Mouse (Mus musculus) liver, embryonic 16.5 days (tissue): Measurements from ENCODE around the gene Kalrn. TPM values are rescaled to one million over a fixed set of nuclear protein-coding genes. Genes with fewer than 3 reads are reported as not detected.
A peak's percentile ranks its signal among the peaks of the same experiment; 100 is the strongest.

Experiments used
- ATAC-seq: fragments of 200-750 bp; cut with Nextera tagmentation; 2 replicates; pipeline ENCODE4 v1.8.0; 2017; ENCODE audit warnings: low read depth, mild to moderate bottlenecking, moderate number of reproducible peaks, moderate library complexity
- H3K27ac ChIP-seq: fragments of 300-500 bp; sonication (generic); 2 replicates; pipeline ENCODE4 v1.5.1; 2014; ENCODE audit warnings: mild to moderate bottlenecking, low read length
- H3K27me3 ChIP-seq: fragments of 300-500 bp; sonication (generic); 2 replicates; pipeline ENCODE4 v1.6.1; 2014; ENCODE audit warnings: low read depth, low read length, mixed read lengths; ENCODE audit not compliant: control insufficient read depth, insufficient read depth
- H3K36me3 ChIP-seq: fragments of 300-500 bp; sonication (generic); 2 replicates; pipeline ENCODE4 v1.6.1; 2014; ENCODE audit warnings: mild to moderate bottlenecking; ENCODE audit not compliant: control insufficient read depth, insufficient read depth
- H3K4me1 ChIP-seq: fragments of 300-500 bp; sonication (generic); 2 replicates; pipeline ENCODE4 v1.6.1; 2014; ENCODE audit warnings: low read depth, low read length, mixed read lengths; ENCODE audit not compliant: control insufficient read depth
- H3K4me2 ChIP-seq: fragments of 300-500 bp; sonication (generic); 2 replicates; pipeline ENCODE4 v1.6.1; 2014; ENCODE audit warnings: low read depth, low read length, mixed read lengths
- H3K4me3 ChIP-seq: fragments of 300-500 bp; sonication (generic); 2 replicates; pipeline ENCODE4 v1.5.1; 2014; ENCODE audit warnings: low read depth, mild to moderate bottlenecking, low read length
- H3K9ac ChIP-seq: fragments of 300-500 bp; sonication (generic); 2 replicates; pipeline ENCODE4 v1.6.1; 2014; ENCODE audit warnings: low read depth, low read length
- H3K9me3 ChIP-seq: fragments of 300-500 bp; sonication (generic); replicated peaks from 2 replicates; pipeline ENCODE4 v1.6.1; 2016; ENCODE audit warnings: low read length; ENCODE audit not compliant: control insufficient read depth
- WGBS: fragments of 180-500 bp; shearing (Covaris S2); extraction: QIAGEN DNeasy Blood & Tissue Kit; methylation state at CpG from one replicate; pipeline ENCODE4 v1.1.7; 2014; ENCODE audit not compliant: insufficient replicate concordance; 5-methylcytosine and 5-hydroxymethylcytosine counted together
- polyA plus RNA-seq: library from polyadenylated mRNA; unstranded; fragments of >200 nt; fragmentation: Nextera tagmentation; extraction: Ambion mirVana; gene quantifications from 2 replicates; pipeline ENCODE4 v1.2.1, GENCODE M21; 2015

Kalrn gene
- polyA plus RNA-seq, 1 experiment from 2014 or later = 11.2 TPM

GRCm38 (mm10) chr16:34046268-34047005, 526.9 kb downstream of the Kalrn start:
- ATAC-seq = no peak
- no peaks in the 10 kb centered on the region for H3K36me3 ChIP-seq
- H3K27ac ChIP-seq = no peak overlapping the region
- no peak overlapping the region for H3K4me2 ChIP-seq
- no peak overlapping the region for H3K4me3 ChIP-seq
- no peaks in the 10 kb centered on the region for H3K27me3 ChIP-seq
- WGBS = 58% methylated on average over 13 of the region's 13 CpGs
- peaks cover 52% of the 10 kb centered on the region for H3K4me1 ChIP-seq
- no peaks in the 10 kb centered on the region for H3K9me3 ChIP-seq
- no peak overlapping the region for H3K9ac ChIP-seq

- Histone ChIP-seq H3K4me3 (no peak overlapping the region), H3K27me3 (no peaks in the 10 kb centered on the region), H3K36me3 (no peaks in the 10 kb centered on the region), H3K9me3 (no peaks in the 10 kb centered on the region), H3K9ac (no peak overlapping the region), H3K27ac (no peak overlapping the region), H3K4me1 (peaks cover 40% of the 10 kb centered on the region), H3K4me2 (no peak overlapping the region)
- peak; percentile 71 for ATAC-seq
- WGBS = 44% methylated on average over 8 of the region's 8 CpGs
Observed at GRCm38 (mm10) chr16:34044539-34044938, 528.8 kb downstream of the Kalrn start.

GRCm38 (mm10) chr16:34043048-34043795, 530.1 kb downstream of the Kalrn start:
- no peak overlapping the region for H3K4me2 ChIP-seq
- no peaks in the 10 kb centered on the region for H3K9me3 ChIP-seq
- H3K4me3 ChIP-seq = no peak overlapping the region
- peaks cover 31% of the 10 kb centered on the region for H3K4me1 ChIP-seq
- no peak for ATAC-seq
- H3K27ac ChIP-seq = no peak overlapping the region
- no peaks in the 10 kb centered on the region for H3K27me3 ChIP-seq
- H3K9ac ChIP-seq = no peak overlapping the region
- WGBS = 75% methylated on average over 6 of the region's 6 CpGs
- H3K36me3 ChIP-seq = no peaks in the 10 kb centered on the region

- no peak overlapping the region for H3K4me3 ChIP-seq
- no peak overlapping the region for H3K4me2 ChIP-seq
- no peak for ATAC-seq
- no peaks in the 10 kb centered on the region for H3K27me3 ChIP-seq
- H3K9ac ChIP-seq = no peak overlapping the region
- H3K27ac ChIP-seq = no peak overlapping the region
- H3K9me3 ChIP-seq = no peaks in the 10 kb centered on the region
- peaks cover 29% of the 10 kb centered on the region for H3K4me1 ChIP-seq
- no peaks in the 10 kb centered on the region for H3K36me3 ChIP-seq
- 84% methylated on average over 4 of the region's 4 CpGs for WGBS
Observed at GRCm38 (mm10) chr16:34042586-34042985, 530.7 kb downstream of the Kalrn start.

- H3K9ac ChIP-seq = no peak overlapping the region
- H3K36me3 ChIP-seq = no peaks in the 10 kb centered on the region
- peaks cover 34% of the 10 kb centered on the region for H3K4me1 ChIP-seq
- H3K27me3 ChIP-seq = no peaks in the 10 kb centered on the region
- H3K4me3 ChIP-seq = no peak overlapping the region
- ATAC-seq = no peak
- H3K27ac ChIP-seq = no peak overlapping the region
- 65% methylated on average over 6 of the region's 6 CpGs for WGBS
- H3K4me2 ChIP-seq = no peak overlapping the region
- no peaks in the 10 kb centered on the region for H3K9me3 ChIP-seq
Observed at GRCm38 (mm10) chr16:34040276-34040675, 533.1 kb downstream of the Kalrn start.

GRCm38 (mm10) chr16:34039736-34040135, 533.6 kb downstream of the Kalrn start:
- Histone ChIP-seq H3K36me3 (no peaks in the 10 kb centered on the region), H3K27ac (no peak overlapping the region), H3K4me2 (no peak overlapping the region), H3K9ac (no peak overlapping the region), H3K4me3 (no peak overlapping the region), H3K4me1 (peaks cover 35% of the 10 kb centered on the region), H3K9me3 (no peaks in the 10 kb centered on the region), H3K27me3 (no peaks in the 10 kb centered on the region)
- WGBS = 68% methylated on average over 4 of the region's 4 CpGs
- ATAC-seq = no peak

GRCm38 (mm10) chr16:34036327-34037047, 536.8 kb downstream of the Kalrn start:
- no peak overlapping the region for H3K9ac ChIP-seq
- no peaks in the 10 kb centered on the region for H3K27me3 ChIP-seq
- no peak overlapping the region for H3K4me3 ChIP-seq
- peak; percentile 68 for ATAC-seq
- H3K4me2 ChIP-seq = no peak overlapping the region
- H3K4me1 ChIP-seq = peaks cover 57% of the 10 kb centered on the region
- H3K9me3 ChIP-seq = no peaks in the 10 kb centered on the region
- H3K27ac ChIP-seq = peak overlapping the region; percentile 10
- H3K36me3 ChIP-seq = no peaks in the 10 kb centered on the region
- WGBS = 20% methylated on average over 10 of the region's 10 CpGs

GRCm38 (mm10) chr16:34035780-34036179, 537.6 kb downstream of the Kalrn start:
- 71% methylated on average over 2 of the region's 2 CpGs for WGBS
- no peak for ATAC-seq
- H3K9ac ChIP-seq = no peak overlapping the region
- no peak overlapping the region for H3K27ac ChIP-seq
- peaks cover 64% of the 10 kb centered on the region for H3K4me1 ChIP-seq
- no peaks in the 10 kb centered on the region for H3K36me3 ChIP-seq
- H3K27me3 ChIP-seq = no peaks in the 10 kb centered on the region
- H3K4me3 ChIP-seq = no peak overlapping the region
- no peaks in the 10 kb centered on the region for H3K9me3 ChIP-seq
- peak overlapping the region; percentile 42 for H3K4me2 ChIP-seq
